Mouse (Mus musculus): Measurements from ENCODE around the gene Sult1a1. TPM values are rescaled to one million over a fixed set of nuclear protein-coding genes. Genes with fewer than 3 reads are reported as not detected.

Gene Sult1a1
- total RNA-seq, 1 experiment from 2014 or later: 1.2 TPM

- ATAC-seq (replicated peaks; ENCODE audit: insufficient number of reproducible peaks, low FRiP score, low TSS enrichment, poor library complexity, severe bottlenecking): no peak
These were observed 24.1 kb upstream of the Sult1a1 start for GRCm38 (mm10) chr7:126700063-126701015.

GRCm38 (mm10) chr7:126697838-126698237 is 21.6 kb upstream of the Sult1a1 start:
- no peak for ATAC-seq (replicated peaks; ENCODE audit: insufficient number of reproducible peaks, low FRiP score, low TSS enrichment, poor library complexity, severe bottlenecking)

GRCm38 (mm10) chr7:126696886-126697285 is 20.7 kb upstream of the Sult1a1 start:
- ATAC-seq (replicated peaks; ENCODE audit: insufficient number of reproducible peaks, low FRiP score, low TSS enrichment, poor library complexity, severe bottlenecking): no peak

GRCm38 (mm10) chr7:126696303-126696702 is 20.1 kb upstream of the Sult1a1 start:
- no peak for ATAC-seq (replicated peaks; ENCODE audit: insufficient number of reproducible peaks, low FRiP score, low TSS enrichment, poor library complexity, severe bottlenecking)

GRCm38 (mm10) chr7:126695631-126696207 is 19.5 kb upstream of the Sult1a1 start, which contains the start of gene Slx1b:
TSS of gene Slx1b (minus strand) at chr7:126695784.
- peak; percentile 78 for ATAC-seq (replicated peaks; ENCODE audit: insufficient number of reproducible peaks, low FRiP score, low TSS enrichment, poor library complexity, severe bottlenecking)

GRCm38 (mm10) chr7:126695210-126695611 is 19.0 kb upstream of the Sult1a1 start, which contains the start of gene Bola2:
TSS of gene Bola2 (plus strand) at chr7:126695401.
- ATAC-seq (replicated peaks; ENCODE audit: insufficient number of reproducible peaks, low FRiP score, low TSS enrichment, poor library complexity, severe bottlenecking): peak; percentile 11

- no peak for ATAC-seq (replicated peaks; ENCODE audit: insufficient number of reproducible peaks, low FRiP score, low TSS enrichment, poor library complexity, severe bottlenecking)
These were observed 18.3 kb upstream of the Sult1a1 start for GRCm38 (mm10) chr7:126694441-126695051.

- ATAC-seq (replicated peaks; ENCODE audit: insufficient number of reproducible peaks, low FRiP score, low TSS enrichment, poor library complexity, severe bottlenecking): no peak
These were observed 17.5 kb upstream of the Sult1a1 start for GRCm38 (mm10) chr7:126693781-126694180.

- peak; percentile 40; the same call in 1 of the 2 replicates for ATAC-seq (replicated peaks; ENCODE audit: insufficient number of reproducible peaks, low FRiP score, low TSS enrichment, poor library complexity, severe bottlenecking)
These were observed 17.0 kb upstream of the Sult1a1 start for GRCm38 (mm10) chr7:126693256-126693655.

GRCm38 (mm10) chr7:126692426-126692825 is 16.2 kb upstream of the Sult1a1 start:
- no peak for ATAC-seq (replicated peaks; ENCODE audit: insufficient number of reproducible peaks, low FRiP score, low TSS enrichment, poor library complexity, severe bottlenecking)

- ATAC-seq (replicated peaks; ENCODE audit: insufficient number of reproducible peaks, low FRiP score, low TSS enrichment, poor library complexity, severe bottlenecking): no peak
These were observed 15.4 kb upstream of the Sult1a1 start for GRCm38 (mm10) chr7:126691676-126692075.

- no peak for ATAC-seq (replicated peaks; ENCODE audit: insufficient number of reproducible peaks, low FRiP score, low TSS enrichment, poor library complexity, severe bottlenecking)
These were observed 14.5 kb upstream of the Sult1a1 start for GRCm38 (mm10) chr7:126690737-126691136.

- ATAC-seq (replicated peaks; ENCODE audit: insufficient number of reproducible peaks, low FRiP score, low TSS enrichment, poor library complexity, severe bottlenecking): no peak
These were observed 12.8 kb upstream of the Sult1a1 start for GRCm38 (mm10) chr7:126689021-126689420.

GRCm38 (mm10) chr7:126688156-126688555 is 11.9 kb upstream of the Sult1a1 start:
- ATAC-seq (replicated peaks; ENCODE audit: insufficient number of reproducible peaks, low FRiP score, low TSS enrichment, poor library complexity, severe bottlenecking): 0 out of 2 replicates have a peak, but pooled peaks have one; percentile 15

- no peak for ATAC-seq (replicated peaks; ENCODE audit: insufficient number of reproducible peaks, low FRiP score, low TSS enrichment, poor library complexity, severe bottlenecking)
These were observed 5.0 kb upstream of the Sult1a1 start for GRCm38 (mm10) chr7:126681221-126681620.

- no peak for ATAC-seq (replicated peaks; ENCODE audit: insufficient number of reproducible peaks, low FRiP score, low TSS enrichment, poor library complexity, severe bottlenecking)
These were observed 3.5 kb upstream of the Sult1a1 start for GRCm38 (mm10) chr7:126679683-126680082.

- ATAC-seq (replicated peaks; ENCODE audit: insufficient number of reproducible peaks, low FRiP score, low TSS enrichment, poor library complexity, severe bottlenecking): no peak
These were observed 2.5 kb upstream of the Sult1a1 start for GRCm38 (mm10) chr7:126678545-126679341.

GRCm38 (mm10) chr7:126676631-126677220 is 494 bp upstream of the Sult1a1 start:
- no peak for ATAC-seq (replicated peaks; ENCODE audit: insufficient number of reproducible peaks, low FRiP score, low TSS enrichment, poor library complexity, severe bottlenecking)
